Mouse (Mus musculus) adrenal gland, postnatal 4 days (tissue): ENCODE data around the gene Hapln3. TPM values are rescaled to one million over a fixed set of nuclear protein-coding genes. Genes with fewer than 3 reads are reported as not detected.

ENCODE experiments used
- DNase-seq, 2 experiments: peaks; one replicate each; pipeline ENCODE4 v3.0.0; 2021 to 2022; ENCODE audit warnings: low spot score in 2 of 2, mixed read lengths in 2 of 2
- total RNA-seq, 2 experiments: library from RNA; stranded (reverse); gene quantifications; 2 replicates each; pipeline ENCODE4 v1.2.3; 2021

The Hapln3 gene
- total RNA-seq, 2 experiments from 2014 or later = 4.1 to 4.5 TPM

DNA sequence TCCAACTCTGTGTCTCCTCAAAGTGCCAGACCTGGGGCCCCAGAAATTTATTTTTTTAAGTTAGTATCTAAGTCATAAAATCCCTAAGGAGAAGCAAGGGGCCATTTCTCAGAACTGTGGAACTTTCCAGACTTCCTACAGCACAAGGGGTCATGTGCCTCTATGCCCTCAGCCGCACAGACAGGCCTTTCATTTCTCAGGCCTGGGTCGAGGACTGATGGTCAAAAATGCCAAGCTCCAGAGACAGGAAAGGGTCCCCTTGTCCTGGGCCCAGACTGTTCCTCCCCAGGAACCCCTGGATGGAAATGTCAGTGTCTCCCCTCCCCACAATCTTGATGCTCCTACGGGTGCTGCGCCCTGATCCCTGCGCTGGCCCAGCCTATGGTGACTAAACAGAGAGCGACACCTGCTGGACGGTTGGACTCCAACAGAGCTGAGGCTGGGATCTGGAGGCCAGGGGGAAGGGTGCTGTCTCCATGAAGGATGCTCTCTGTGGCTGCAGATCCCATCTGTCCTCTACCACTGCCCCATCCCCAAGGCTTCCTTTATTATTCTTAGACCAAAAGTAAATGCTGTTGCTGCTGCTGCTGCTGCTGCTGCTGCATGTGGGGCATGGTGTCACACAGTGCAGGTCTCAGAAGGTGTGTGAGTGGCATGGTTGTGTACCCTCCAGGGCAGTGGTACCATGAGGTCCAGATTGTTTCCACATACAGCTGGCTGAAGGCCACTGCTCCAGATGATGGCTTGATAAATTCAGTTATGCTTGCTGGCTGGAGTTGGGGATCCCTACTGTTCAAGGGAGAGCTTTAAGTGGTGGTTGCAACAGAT lies 50.0 kb downstream of the Hapln3 start:
- DNase-seq = peak; percentile 37 to 54

DNA sequence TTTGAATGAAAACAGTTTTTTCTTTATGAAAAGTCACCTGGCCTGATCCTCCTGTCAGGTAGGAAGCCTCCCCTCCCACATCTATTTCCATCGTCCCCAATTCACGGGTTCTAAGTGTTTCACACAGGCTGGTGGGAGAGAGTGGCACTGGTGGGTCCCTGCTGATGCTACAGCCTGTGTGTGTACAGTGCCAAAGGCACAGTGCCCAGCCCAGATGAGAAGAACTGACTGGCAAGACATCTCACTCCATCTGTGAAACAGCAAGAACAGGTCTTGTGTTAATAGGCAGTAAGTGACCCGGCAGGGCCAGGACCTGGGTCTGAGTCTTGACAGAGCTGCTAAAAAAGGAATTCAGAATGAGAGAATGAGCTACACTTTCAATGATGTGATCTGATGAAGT lies 51.6 kb downstream of the Hapln3 start:
- no peak for DNase-seq

DNA sequence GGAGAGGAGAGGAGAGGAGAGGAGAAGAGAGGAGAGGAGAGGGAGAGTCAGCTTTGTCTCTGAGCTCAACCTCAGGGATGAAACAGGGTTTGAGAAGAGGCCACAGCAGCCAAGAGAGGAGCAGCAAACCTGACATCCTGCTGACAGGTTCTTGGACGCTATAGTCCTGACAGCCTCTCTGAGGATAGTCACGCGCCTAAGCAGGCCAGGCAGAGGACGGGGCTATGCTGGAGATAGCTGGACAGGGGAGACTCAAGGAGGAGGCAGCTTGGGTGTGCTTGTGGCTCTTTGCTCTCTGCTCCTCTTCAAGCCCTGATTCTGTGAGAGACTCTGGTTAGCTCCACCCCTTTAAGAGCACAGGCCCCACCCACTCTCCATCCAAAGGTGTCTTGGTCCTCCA lies 62.6 kb downstream of the Hapln3 start:
- DNase-seq = no peak

- no peak for DNase-seq
Measured at GRCm38 (mm10) chr7:79067466-79067865, 63.4 kb downstream of the Hapln3 start.

Other genes starting within 250 kb of the Hapln3 start
- 10 to 100 TPM; 33.0 to 33.7 TPM for gene Aen, start 235.2 kb downstream of the Hapln3 start, total RNA-seq
- 10 to 100 TPM in 1 of 2 experiments, 1 to 10 TPM in 1; 7.4 to 13.7 TPM for gene Isg20, start 217.6 kb downstream of the Hapln3 start, total RNA-seq
- 1 to 10 TPM in 1 of 2 experiments, under 1 TPM in 1; 0.50 to 1.6 TPM for gene Acan, start 77.5 kb downstream of the Hapln3 start, total RNA-seq
- 100 to 1,000 TPM; 327 to 347 TPM for gene Mfge8, start 18.0 kb upstream of the Hapln3 start, total RNA-seq
- gene Abhd2, start 142.2 kb upstream of the Hapln3 start, total RNA-seq = 100 to 1,000 TPM; 382 to 406 TPM